Mouse (Mus musculus) urinary bladder, postnatal 4 days (tissue): Measurements from ENCODE around the gene Dclre1b.

Experiments
- DNase-seq, 2 experiments: peaks; one replicate each; pipeline ENCODE4 v3.0.0; 2021 to 2022; ENCODE audit warnings: low spot score in 2 of 2

The Dclre1b gene

GRCm38 (mm10) chr3:103773508-103773907, 35.7 kb downstream of the Dclre1b start:
- no peak for DNase-seq

- DNase-seq, result no peak
Observed at GRCm38 (mm10) chr3:103772846-103773245, 36.4 kb downstream of the Dclre1b start.

- peak; percentile 52 to 73 for DNase-seq
Observed at GRCm38 (mm10) chr3:103771531-103772130, 37.6 kb downstream of the Dclre1b start.

GRCm38 (mm10) chr3:103766789-103767188, 42.5 kb downstream of the Dclre1b start:
- DNase-seq, result no peak

GRCm38 (mm10) chr3:103759261-103759970, 49.8 kb downstream of the Dclre1b start:
- DNase-seq, result no peak

- no peak for DNase-seq
Observed at GRCm38 (mm10) chr3:103758456-103758855, 50.8 kb downstream of the Dclre1b start.

- DNase-seq, result no peak
Observed at GRCm38 (mm10) chr3:103756920-103757319, 52.3 kb downstream of the Dclre1b start.

- no peak for DNase-seq
Observed at GRCm38 (mm10) chr3:103755351-103755750, 53.9 kb downstream of the Dclre1b start.

GRCm38 (mm10) chr3:103751558-103751957, 57.7 kb downstream of the Dclre1b start:
- DNase-seq, result no peak
